Mouse (Mus musculus): ENCODE measurements around the gene H2-M10.2.
A peak's percentile ranks its signal among the peaks of the same experiment; 100 is the strongest.

H2-M10.2 gene

DNA sequence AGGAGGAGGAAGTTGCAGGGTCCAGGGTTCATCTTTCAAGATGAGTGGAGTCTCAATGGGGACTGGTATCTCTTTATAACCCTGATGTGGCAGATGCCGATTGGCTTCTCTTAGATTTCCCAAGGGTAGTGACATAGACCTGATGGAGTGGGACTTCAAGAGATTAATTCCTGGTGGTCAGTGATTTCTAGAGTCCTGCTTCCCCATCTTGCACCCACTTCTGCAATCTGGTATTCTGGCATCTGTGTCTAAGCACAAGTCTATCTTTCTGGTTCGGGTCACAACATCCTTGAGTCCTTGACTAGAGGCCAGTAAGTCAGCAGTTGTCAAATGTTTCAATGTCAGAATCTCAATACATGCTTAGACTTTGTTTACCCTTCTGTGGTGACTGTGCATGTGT lies at the start of gene H2-M10.2:
TSS of gene H2-M10.2 (minus strand) at position 101 of the 400 bp plus-strand sequence.
- DNase-seq (ENCODE audit: low spot score): no peak

GRCm38 (mm10) chr17:36326055-36326454 lies 39.8 kb upstream of the H2-M10.2 start, which contains the start of gene H2-M10.1:
Gene H2-M10.1, minus strand, starts transcription at chr17:36326155.
- DNase-seq (ENCODE audit: low spot score): no peak

DNA sequence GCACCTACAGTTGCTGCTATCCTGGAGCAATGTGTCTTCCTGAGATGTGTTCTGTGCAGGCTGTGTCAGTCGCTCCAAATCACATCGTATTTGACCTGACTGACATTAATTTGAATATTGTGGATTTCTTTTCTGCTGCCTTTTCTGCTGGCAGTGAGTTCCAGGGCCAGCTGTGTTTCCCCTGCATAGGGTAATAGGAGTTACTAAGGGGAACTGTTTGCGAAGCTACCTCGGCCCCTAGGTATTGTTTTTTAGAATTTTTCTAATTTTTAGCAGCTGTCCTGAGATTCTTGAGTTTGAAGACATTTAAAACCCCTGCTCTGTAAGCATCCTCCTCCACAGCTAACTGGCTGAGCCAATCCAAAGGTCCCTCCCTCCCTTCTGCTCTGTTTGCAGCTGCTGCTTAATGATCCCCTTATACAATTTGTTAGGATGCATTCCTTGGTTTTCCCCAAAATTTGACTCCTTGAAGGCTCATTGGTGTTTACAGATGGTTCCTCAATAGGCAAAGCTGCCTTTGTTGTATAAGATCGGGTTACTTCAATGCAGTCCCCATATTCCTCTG lies 29.5 kb upstream of the H2-M10.2 start:
- DNase-seq (ENCODE audit: low spot score): no peak

DNA sequence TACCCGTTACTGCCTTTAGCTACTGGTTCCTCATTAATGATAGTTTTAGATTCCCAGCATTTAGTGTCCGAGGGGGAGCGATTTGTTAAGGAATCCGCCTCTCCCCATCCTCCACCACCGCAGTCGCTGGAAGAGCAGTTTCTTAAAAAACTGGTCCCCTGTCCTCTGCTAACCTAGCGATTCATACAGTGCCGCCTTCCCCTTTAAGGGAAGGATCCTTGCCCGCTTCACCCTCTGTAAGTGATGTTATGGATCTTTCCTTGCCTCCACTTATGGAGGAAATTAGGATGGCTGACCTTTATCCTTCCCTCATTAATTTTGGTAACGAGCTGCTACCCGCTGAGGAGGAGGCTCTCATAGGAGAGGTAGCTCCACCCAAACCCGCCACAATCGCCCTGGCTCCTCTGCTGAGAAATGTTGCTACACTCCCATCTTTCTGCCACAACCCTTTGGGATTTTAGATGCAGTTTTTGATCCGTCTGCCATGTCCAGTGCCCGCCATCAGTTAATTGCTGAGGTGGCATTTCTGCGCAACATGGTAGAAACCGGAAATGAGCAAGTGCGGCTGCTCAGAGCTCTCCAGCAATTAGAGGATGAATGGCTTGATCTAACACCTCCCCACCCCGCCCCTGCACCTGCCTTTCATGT lies 28.9 kb upstream of the H2-M10.2 start:
- DNase-seq (ENCODE audit: low spot score): peak; percentile 26

DNA sequence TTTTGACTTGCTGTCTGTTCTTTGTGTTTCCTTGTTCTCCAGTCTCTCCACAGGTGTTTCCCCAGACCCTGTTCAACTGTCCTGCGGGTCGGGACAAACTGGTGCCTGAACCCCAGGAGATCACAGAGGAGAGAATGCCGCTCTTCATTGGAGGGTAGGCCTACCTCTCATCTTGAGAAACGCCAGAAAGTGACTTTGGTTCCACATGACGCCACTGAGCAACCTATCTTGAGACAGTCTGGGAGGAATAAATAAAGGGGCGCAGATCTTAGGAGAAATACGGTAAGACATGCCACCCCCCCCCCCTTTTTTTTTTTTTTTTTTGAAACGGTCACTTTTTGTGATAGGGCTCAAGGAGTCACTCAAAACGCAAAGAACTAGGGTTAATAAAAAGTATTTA lies 28.2 kb upstream of the H2-M10.2 start:
- no peak for DNase-seq (ENCODE audit: low spot score)

DNA sequence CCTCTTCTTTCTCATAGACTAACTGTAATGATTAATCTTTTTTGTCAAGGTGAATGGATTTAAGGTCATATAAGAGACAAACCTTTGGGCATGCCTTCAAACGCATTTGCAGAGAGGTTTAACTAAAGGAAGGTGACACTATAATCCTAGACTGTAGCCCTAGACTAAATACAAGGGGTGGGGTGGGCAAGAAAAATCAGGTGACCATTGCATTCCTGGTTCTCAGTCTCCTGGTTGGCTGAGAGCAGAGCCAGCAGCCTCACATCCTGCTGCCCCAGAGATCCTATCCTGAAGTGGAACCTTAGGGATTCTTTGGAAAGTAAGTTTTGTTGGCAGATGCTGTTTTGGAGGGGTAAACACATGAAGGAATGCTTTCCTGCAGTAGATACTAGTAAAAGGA lies 23.0 kb upstream of the H2-M10.2 start:
- DNase-seq (ENCODE audit: low spot score): no peak

DNA sequence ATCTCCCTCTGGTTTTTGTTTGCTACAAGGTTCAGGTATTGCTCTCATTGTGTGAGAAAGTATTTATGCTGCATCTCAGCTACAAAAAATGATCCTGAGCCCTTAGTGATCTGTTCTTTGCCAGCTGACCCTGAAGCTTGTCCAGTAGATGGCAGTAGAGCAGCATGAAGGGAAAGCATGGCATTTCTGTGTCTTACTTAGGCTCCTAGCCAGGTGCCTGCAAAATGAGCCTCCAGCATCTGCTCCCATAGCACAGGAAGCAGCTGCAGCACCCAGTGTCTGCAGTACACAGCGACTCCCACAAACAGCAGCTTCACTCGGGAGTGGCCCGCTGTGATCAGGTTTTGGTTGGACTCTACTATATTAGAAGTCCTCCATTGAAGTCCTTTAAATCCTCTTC lies 22.6 kb upstream of the H2-M10.2 start:
- DNase-seq (ENCODE audit: low spot score): peak; percentile 10

- DNase-seq (ENCODE audit: low spot score): no peak
Observed at GRCm38 (mm10) chr17:36281521-36282245, 4.6 kb downstream of the H2-M10.2 start.

GRCm38 (mm10) chr17:36274776-36275175 lies 11.5 kb downstream of the H2-M10.2 start:
- no peak for DNase-seq (ENCODE audit: low spot score)

DNA sequence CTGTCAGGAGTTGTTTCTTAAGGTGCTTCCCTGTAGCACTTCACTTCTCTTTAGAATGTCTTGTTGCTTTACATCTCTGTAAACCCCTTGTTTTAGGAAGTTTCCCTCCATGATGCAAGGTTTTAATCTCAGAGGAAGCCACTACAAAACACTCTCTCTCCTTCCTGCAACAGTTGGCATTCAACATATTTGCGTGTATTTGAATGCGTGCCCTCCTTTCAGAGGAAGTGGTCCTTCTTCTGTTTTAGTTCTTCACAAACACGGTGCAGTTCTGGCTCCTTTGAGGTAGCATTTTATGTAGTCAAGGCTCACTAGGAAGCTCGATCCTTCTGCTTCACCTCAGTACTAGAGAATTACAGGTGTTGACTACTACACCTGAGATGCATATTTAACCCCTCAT lies 12.5 kb downstream of the H2-M10.2 start:
- no peak for DNase-seq (ENCODE audit: low spot score)

DNA sequence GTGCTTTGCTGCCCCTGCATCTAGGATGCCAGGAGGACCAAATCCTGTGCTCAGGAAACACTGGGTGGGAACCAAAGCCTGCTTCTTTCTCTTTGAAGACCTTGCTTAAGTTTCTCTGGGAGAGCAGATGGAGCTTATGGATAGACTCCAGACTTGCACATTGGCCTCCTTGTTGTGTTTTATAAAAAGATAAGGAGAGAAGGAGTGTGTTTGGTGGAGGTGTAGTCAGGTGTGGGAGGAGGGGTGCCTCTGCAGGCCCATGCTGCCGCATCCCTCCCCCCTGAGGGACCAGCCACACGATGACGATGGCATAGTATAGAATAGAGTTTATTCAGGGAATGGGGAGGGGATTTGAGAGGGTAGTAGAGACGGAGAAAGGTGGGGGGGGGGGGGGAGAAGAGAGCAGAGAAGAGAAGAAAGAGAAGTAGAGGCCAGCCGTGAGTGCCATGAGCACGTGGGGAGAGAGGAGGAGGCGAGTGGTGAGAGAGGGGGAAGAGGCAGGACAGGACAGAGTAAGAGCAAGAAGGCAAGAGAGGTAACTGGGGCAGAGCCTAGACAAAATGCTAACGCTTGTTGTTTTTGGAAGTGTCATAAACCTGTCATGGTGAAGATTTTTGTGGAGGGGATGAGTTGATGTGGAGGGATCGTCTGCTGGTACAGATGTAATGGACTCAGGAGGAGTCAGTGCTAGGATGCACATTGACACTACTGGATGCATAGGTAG lies 13.5 kb downstream of the H2-M10.2 start:
- no peak for DNase-seq (ENCODE audit: low spot score)

- DNase-seq (ENCODE audit: low spot score): peak; percentile 87
Observed at GRCm38 (mm10) chr17:36271586-36272256, 14.6 kb downstream of the H2-M10.2 start, which contains the start of gene Trim39. Gene Trim39, minus strand, starts transcription at chr17:36272247.

DNA sequence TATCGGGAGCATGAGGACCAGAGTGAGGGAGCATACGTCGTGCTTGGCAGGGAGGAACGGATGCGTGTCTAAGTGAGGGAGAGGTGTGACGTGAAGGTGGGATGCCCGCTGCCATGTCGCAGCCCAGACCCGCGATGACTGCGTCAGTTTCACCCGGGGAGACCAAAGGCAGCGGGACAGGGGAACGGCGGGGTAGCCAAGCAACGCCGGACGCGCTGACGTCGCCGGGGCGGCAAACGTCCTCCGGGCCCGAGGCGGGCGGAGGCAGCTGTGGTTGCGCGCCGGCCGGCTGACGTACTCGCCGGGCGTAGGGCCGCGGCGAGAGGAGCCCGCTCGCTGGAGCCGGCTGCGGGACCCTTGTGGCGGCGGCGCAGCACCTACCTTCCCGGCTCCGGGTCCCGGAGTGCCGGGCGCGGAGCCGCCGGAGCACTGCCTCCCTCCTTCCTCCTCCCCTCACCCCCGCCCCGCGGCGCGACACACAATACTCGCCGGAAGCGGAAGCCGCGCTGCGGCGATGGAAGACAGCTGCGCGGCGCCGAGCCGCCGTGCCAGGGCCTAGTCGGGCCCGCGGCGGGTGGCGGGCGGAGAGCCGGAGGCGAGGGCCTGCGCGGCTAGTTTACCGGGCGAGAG lies 15.2 kb downstream of the H2-M10.2 start:
- DNase-seq (ENCODE audit: low spot score): peak; percentile 72

GRCm38 (mm10) chr17:36265834-36266233 lies 20.5 kb downstream of the H2-M10.2 start:
- no peak for DNase-seq (ENCODE audit: low spot score)

DNA sequence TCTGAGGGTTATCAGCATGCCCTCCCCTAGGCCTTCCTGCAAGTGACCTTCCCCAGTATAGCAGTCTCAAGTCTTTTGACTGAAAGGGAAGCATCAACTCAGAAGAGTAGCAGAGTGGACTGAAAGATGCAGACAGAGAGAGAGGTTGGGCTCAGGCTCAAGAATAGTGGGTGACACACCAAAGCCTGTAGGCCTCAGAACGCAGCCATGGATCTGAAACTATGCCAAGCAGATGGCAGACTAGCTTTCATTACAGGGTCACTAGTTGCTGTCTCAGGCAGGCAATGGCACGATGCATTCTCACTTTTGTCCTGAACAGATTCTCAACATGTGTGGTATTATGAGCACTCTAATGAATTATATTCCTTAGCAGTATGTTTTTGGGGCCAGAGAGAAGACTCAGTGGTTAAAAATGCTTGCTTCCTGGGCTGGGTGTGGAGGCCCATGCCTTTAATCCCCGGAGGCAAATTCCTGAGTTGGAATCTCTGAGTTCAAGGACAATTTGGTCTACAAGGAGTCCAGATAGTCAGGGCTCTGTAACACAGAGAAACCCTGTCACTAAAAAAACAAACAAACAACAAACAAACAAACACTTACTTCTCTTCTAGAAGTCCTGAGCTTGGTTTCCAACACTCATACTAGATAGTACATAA lies 21.9 kb downstream of the H2-M10.2 start:
- no peak for DNase-seq (ENCODE audit: low spot score)

- DNase-seq (ENCODE audit: low spot score): no peak
Observed at GRCm38 (mm10) chr17:36261511-36262166, 24.7 kb downstream of the H2-M10.2 start.

GRCm38 (mm10) chr17:36257969-36258368 lies 28.3 kb downstream of the H2-M10.2 start, which contains the start of gene Rpp21:
Gene Rpp21, minus strand, starts transcription at chr17:36258069.
- no peak for DNase-seq (ENCODE audit: low spot score)

- peak; percentile 56 for DNase-seq (ENCODE audit: low spot score)
Observed at GRCm38 (mm10) chr17:36257241-36257947, 28.9 kb downstream of the H2-M10.2 start.

DNA sequence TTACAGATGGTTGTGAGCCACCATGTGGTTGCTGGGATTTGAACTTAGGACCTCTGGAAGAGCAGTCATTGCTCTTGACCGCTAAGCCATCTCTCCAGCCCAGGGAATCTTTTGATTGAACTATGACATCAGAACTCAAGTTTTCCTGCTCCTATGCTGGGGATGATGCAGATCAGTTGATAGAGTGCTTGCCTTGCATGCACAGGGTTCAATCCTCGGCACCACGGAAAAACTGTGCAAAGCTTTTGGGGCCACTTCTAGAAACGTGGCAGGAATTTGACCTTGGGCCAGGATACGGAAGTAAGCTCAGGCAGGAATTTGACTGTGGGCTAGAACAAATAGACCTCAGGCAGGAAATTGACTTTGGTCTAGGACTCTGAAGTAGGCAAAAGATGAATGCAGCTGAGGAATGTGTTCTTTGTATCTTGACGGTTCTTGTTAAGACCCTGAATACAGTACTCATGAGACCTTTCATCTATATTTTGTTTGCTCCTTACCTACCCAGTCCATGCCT lies 33.1 kb downstream of the H2-M10.2 start:
- DNase-seq (ENCODE audit: low spot score): no peak
